Mouse (Mus musculus) brain, adult 2 months (tissue): ENCODE results near the gene Tmem178b.

Source experiments
- DNase-seq: peaks from one replicate; pipeline ENCODE4 v3.0.0; 2011; ENCODE audit warnings: low read depth, low spot score

The Tmem178b gene

DNA sequence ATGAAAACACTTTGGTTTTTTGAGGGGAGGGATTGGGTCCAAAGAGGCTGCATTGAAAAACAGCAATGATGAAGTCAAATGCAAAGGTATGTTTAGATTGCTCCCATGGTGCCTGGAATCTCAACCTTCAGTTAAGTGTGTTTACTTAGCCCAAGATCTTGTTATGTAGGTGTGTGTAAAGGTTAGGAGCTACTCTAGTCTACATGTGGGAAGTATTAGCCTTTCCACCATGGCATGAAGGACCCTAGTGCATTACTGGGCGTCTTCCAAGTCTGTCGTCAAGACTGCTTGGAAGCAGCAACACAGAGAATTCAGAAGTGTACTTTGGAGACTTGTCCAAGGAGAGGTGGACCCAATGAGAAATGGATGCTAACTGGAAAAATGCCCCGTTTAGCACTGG lies 205.3 kb downstream of the Tmem178b start:
- DNase-seq, result no peak

DNA sequence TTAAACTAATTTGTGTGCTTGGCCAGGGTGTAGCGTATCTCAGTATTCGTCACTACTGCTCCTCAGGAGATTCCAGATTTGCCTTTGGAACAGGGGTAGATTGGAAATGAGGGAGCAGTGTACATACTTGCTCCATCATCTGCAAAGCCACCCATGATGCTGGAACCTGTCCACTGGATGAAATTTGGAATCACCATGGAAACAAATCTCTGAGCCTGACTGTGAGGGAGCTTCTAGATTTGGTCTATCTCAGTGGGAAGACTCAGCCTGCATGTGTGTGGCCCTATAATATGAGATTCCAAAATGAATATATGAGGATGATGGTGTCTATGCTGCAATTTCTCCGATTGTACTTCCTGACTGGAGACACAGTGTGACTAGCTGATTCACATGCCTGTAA lies 210.7 kb downstream of the Tmem178b start:
- DNase-seq, result peak; percentile 33

DNA sequence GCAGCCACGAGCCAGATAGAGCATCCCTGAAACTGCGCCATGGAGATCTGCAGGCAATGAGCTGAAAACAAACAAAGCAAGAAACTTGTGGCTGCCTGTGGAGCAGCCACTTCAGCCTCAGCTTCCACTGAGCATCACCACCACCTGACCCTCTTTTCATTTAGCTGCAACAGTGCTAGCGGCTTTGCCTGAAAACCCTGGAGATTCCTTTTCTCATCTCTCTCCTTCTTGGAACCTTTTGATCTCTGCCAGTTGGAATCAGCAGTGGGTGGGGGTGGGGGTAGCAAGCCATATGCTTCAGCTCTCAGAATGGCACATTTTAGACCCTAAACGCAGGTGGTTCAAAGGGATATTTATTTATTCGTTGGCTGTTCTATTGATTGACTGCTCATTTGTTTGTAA lies 218.2 kb downstream of the Tmem178b start:
- peak; percentile 61 for DNase-seq

DNA sequence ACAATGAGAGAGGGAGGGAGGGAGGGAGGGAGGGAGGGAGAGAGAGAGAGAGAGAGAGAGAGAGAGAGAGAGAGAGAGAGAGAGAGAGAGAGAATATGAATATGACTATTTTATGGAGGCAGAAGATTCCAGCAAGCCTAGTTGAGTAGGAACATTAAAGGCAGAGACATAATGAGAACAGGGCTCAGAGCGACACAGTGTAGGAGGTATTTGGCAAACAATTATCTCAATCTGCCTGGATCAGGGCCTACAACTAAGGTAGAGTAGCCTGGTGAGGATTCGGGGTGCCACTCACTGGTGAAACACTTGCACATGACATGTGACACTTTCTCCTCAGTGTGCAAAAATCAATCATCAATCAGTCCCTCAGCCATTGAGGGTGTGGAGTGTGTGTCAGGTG lies 225.4 kb downstream of the Tmem178b start:
- DNase-seq, result peak; percentile 69

DNA sequence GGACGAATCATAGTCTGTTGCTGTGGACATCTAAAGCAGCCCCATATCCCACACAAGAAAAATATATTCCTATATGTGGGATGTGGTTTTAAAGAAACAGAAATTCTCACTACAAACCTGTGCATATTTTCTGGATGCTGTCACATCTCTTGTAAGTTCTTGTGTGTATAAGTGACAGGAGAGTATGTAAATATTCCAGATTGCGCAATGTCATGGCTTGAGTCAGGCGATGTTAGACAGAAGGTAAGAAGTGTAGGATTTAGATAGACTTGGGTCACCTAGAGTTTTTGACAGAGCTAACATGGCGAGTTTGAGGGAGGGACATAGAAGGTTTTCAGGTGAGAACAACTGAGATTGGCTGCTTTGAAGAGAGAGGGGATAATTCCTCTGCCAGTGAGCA lies 228.7 kb downstream of the Tmem178b start:
- DNase-seq, result no peak

DNA sequence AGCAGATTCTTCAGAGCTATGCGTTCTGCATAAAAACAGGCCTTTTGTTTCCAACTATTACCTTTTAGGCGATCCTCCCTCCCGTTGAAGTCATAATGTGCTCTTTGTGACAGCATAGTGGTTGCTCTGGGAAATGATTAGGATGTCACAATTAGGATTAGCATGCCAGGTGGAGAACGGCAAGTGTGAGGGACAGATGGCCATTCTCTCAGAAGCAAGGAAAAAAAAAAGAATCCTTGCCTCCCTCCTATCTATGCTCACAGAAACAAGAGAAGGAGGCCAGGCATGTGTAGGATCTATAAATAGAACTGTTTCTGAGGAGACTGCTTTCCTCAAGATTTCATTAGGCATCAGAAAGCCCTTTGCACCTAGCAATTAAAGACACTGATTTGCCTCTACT lies 229.8 kb downstream of the Tmem178b start:
- peak; percentile 91 for DNase-seq

DNA sequence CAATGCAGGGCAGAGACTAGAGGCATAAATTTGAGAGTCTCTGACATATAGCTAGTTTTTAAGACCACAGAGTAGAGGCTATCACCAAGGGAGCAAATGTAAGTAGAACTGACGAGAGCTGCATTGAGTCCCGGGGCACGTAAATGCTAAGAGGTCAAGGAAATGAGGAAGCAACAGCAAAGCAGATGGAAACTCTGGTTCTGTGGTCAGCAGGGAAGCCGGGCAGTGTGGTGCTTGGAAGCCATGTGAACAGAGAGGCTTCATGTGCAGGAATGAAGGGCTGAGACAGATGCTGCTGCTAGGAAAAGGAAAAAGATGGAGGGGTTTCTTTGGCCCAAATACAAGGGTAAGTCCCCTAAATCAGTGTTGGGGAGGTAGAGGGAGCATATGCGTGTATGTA lies 237.0 kb downstream of the Tmem178b start:
- DNase-seq, result no peak

DNA sequence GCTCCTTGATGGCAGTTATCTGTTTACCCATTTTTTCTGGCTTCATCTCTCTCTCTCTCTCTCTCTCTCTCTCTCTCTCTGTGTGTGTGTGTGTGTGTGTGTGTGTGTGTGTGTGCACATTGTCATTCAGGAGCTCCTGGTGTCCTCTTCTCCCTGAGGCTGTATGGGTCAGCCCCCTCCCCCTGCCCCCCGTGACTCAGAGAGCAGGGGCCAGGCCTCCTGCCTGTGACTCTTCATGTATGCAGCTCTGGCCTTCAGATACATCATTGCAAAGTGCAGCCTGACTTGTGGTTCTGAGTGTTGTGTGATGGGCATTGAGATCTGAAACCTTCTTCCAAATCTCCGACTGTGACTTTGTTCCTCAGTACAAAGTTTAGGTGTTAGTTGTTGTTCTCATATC lies 237.7 kb downstream of the Tmem178b start:
- DNase-seq, result no peak

DNA sequence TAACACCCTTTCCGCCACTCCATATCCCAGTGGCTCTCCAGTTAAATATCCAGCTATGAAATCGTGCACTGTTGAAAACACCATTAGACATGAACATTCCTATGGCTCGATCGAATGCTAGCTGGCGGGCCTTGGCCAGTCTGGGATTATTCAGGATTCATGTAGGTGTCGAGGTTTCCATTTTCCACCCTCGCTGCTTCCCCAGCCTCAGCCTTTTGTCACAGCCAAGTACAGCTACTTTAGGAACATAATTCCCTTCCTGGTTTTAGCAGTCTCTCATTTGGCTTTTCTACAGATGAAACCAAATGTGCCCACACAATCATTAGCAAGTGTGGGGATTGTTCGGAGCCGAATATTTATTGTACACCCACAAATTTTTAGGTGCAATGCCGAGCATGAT lies 239.4 kb downstream of the Tmem178b start:
- DNase-seq, result peak; percentile 82

DNA sequence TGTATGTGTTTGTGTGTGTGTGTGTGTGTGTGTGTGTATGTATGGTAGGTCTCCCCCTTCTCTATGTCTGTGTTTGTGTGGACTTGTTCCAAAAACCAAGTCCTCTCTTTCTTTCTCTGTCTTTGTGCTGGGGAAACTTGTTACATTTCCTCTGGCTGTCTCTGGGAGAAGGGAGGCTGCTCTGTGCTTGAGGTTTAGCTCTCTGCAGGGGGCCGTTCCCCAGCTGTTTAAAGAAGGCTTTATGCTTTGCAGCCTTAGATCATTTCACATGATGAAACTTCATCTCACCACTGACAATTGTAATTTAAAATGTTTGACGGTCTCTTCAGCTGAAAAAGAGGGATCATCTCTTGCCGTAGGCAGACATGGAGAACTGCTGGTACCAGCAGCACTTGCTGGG lies 243.2 kb downstream of the Tmem178b start:
- peak; percentile 42 for DNase-seq

DNA sequence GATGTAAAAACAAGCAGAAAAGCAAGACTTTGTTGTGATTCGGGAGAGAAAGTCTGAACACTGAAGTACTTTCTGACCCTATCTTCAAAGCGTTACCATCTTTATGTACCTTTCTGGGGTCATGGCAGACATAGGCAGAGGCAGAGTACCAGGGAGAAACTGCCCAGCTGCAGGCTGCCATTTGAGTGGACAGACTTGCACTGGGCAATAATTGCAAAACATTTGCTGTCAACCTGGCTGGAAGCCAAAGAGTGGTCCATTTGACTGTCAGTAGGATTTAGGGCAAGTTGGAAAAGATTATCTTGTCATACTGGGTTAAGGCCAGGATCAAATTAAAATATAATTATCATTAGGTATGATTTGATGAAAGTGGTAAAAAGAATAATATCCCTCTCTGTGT lies 247.1 kb downstream of the Tmem178b start:
- no peak for DNase-seq

DNA sequence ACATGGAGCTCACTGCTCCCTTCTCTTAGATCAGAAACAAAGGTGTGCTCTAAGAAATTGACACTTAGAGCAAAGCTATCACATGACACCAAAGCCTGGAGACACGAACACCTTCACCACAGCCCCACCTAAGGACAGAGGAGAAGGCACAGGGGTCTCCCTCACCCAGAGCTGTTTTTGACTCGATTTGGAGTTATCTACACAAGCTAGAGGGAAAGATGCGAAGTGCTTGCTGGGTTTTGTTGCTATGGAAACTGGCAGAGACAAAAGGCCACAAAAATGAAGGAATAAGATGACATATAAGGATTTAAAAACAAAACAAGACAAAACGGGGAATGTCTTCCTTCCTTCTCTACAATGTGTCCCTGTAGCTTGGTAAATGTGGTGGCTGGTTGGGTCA lies 248.4 kb downstream of the Tmem178b start:
- DNase-seq, result peak; percentile 72

DNA sequence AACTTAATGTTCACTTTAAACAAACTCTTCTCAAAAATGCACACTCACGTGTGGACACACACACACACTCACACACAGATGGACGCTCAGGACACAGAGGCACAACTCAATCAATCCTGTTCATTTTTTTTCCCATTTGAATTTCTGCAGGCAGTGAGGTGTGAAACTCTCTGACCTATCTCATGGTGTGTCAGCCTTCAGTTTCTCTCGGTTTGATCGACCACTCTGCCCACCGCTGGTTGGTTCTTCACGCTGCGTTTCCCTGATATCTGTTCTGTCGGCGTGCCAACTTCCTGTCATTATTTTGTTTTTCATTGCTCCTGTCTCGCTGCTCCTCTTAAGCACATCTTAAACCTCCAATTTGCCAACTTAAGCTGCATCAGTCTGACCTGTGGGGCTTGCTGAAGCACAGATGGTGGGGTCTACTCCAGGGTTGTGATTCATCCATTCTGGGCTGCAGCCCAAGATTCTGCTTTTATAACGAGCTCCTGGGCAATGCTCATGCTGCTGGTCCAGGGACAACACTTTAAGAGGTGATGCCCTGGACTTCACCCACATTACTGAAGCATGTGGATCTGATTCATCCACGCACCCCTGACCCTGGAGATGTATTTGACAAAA lies 250.1 kb downstream of the Tmem178b start:
- peak; percentile 91 for DNase-seq

DNA sequence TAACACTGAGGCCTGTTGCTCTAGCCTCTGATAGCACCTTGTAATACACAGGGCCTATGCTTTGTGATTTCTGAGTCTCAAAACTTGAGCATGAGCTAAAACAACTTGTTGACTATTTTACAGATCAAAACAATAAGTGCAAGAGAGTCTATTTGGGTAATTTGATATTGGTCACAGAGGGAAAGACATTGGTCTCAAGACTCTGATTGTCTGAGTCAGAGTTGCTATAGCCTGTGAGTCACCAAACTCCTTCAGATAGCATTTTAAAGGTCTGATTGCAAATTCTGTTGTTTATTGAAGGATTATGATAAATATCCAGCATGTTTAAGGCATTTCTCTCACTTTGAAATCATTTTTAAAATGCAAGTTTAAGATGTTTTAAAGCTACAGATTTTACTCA lies 250.9 kb downstream of the Tmem178b start:
- DNase-seq, result no peak

DNA sequence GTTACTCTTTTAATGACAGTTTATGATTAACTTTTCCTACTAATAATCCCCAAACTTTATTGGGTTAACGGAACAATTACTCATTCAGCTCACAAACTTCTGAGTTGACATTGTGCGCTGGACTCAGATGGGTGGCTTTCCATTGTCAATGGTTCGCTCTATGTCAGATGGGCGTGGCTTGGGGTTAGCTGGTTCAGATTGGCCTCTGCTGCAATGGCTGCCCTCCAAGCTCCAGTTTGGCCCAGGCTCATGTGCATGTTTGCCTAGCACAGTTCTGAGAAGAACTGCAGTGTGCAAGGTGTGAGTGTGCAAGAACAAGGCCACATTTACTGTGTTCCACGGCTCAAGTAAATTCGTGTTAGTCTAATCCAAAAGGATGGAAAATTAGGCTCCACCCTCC lies 255.6 kb downstream of the Tmem178b start:
- peak; percentile 85 for DNase-seq

DNA sequence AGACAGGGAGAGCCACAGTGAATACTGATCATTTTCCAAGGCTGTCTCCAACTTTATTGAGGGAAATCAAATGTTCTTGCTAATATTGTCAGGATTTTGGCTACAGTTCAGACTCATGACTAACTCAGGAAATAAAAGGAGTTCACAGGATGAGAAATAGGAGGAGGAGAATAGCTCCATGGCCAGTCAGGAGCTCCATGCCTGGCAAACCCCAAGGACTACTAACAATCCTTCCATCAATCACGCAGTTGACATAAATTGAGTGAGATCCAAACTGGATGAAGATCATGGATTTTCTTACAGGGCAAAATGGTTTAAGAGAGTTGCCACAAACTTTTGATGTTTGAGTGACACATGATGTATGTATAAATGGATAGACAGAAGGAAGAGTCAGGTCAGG lies 258.9 kb downstream of the Tmem178b start:
- no peak for DNase-seq

DNA sequence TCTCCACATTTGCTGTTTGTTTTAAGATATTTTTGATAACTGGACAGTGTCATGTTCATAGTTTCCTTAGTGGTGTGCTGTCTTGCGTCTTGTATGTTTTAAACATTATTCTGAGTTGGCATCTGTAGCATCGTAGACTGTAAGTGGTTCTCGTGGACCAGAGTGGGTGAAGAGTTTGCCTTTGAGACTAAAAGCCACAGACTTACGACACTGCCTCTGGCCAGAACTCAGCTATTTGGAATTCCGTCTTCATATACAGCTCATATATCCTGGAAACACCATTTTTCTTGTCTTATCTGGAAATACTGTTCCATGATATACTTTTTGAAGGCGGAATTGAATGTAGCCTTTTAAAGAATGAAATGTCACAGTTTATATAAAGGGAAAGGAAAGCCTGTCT lies 260.4 kb downstream of the Tmem178b start:
- no peak for DNase-seq

DNA sequence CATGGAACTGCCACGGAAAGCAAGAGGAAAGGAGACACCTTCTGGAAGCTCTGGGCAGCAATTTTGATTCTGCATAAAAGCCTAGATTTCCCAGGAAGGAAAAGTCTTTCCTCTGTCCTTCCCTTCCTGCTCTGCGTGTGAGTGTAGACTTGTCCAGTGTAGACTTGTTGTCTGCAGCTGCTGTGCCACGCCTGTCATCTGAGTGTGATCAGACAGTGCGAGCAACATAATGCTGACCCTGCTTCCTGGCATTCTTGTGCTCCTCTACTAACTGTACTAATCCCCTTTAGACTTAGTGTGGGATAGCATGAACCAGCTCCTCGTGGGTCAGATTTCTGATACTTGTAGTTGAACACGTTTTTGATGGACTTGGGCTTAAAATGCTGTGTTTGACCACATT lies 262.6 kb downstream of the Tmem178b start:
- no peak for DNase-seq

DNA sequence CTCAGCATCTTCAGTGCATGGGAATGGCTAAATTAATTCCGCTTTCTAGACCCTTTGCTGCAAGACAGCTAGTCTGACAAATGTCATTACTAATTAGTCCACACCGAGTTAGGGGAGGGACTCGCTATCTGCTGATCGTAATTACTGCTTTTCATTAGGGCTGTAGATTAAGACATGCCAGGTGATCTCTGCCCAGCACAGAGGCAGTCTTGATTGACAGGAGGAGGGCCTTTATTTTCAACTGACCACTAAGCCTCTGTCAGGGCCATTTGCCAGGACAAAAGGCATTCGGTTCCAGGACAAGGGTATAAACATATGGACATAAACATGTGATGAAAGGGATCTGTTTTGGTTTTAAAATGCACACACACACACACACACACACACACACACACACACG lies 264.3 kb downstream of the Tmem178b start:
- no peak for DNase-seq

DNA sequence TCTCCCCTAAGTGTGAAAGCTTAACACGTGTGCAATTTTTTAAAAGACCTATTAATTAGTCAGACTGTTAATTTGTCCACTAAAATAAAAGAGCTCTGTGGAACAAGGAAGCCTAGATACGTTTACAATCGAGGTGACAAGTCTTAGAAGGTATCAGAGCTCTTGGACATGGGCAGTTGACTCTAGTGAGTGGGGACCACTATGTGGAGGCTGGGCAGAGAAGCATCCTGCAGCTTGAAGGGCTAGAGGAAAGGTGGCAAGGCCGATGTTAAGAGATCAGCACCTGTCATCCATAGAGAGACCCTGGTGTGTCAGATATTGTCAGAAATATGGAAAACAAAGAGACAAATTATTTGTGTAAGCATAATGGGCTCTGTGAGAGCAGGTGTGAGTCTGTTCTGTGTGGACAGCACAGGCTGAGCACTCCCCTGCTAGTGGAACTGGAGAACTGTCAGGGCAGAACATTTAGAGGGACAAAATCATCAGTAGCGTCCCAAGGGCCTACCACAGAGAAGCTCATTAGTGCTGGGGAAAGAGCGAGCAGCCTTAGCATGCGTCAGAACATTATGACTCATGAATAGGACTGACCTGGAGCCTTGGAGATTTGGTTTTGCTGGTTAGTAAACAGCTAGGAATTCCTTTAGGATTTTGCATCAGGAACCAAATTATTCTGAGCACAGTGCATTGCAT lies 264.9 kb downstream of the Tmem178b start:
- DNase-seq, result peak; percentile 69

DNA sequence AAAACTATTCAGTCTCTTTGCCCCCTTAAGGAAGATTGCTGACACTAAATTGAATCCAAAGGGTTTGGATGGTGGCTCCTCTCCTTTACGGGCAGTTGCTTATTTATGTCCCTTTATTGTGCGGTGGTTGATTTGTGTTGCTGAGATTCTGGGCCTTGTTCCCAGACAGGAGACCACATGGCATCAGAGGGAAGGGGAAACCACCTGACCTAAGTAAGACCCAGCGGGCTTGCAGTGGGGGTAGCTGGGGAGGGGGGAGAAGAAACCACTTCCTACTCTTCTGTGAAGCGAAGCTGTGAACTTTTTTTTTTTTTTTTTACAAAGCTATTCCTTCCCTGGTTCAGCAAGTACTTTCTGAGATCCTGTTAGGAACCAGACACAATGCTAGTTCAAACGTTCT lies 269.5 kb downstream of the Tmem178b start:
- DNase-seq, result no peak

DNA sequence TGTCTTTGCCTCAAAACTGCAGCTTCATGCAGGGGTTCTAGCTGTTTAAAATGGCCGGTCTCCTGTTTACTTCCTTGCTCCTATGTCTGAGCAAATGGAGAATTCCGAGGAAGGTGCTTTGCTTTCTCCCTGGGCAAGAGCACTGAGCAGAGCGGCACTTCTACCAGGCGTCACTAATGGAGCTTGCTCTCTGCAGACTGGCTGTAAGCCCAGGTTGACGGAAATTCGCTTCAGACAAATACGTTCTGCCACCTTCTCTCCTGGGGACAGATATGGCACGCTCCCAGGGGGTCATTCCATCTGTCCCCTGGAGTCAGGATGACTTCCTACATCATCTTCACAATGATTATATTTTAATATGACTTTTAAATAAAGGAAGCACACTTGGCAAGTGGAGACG lies 271.3 kb downstream of the Tmem178b start:
- DNase-seq, result peak; percentile 78

DNA sequence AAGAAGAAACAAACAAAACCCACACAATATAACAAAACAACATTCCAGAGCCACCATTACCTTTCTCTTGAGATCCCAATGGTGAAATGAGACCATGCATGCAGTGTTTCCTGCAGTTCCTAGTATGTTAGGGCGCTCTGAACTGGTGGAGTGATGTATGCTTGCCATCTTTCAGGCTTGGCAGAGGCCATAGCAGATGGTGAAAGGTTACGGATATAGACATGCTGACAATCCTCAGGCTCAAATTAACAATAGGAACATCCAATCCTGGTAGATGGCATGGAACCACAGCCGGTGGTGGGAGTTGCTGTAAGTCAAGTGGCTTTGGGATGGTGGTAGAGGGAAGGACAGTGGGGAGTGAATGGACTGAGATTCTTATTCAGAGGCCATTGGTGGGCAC lies 272.5 kb downstream of the Tmem178b start:
- peak; percentile 67 for DNase-seq

DNA sequence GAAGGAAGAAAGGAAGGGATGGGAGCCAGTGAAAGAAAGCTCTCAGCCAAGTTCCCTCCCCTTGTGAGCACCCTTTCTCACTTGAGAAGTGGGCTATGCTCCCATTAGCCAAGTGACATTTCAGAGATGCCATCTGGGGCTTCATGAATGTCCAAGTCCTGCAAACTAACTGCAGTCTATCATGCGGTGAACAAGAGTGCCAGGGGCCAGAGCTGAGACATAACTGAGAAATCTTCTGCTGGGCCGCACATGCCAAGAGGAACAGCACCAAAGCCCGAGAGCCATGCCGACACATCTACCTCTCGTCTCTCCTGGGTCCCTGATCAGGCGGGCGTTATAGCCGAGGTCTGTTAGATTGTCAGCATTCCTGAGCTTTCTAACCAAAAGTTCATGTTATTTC lies 279.2 kb downstream of the Tmem178b start:
- DNase-seq, result peak; percentile 47
